Mouse (Mus musculus) lung, postnatal 0 days (tissue): ENCODE data around the gene 1700029F12Rik. TPM values are rescaled to one million over a fixed set of nuclear protein-coding genes. Genes with fewer than 3 reads are reported as not detected.

Experiments
- ATAC-seq: fragments of 200-750 bp; cut with Nextera tagmentation; 2 replicates; pipeline ENCODE4 v1.8.0; 2017; ENCODE audit warnings: moderate library complexity
- DNase-seq: peaks from one replicate; pipeline ENCODE4 v3.0.0-alpha.2; 2016; ENCODE audit warnings: low spot score
- H3K27ac ChIP-seq: fragments of 300-500 bp; sonication (generic); 2 replicates; pipeline ENCODE4 v1.5.1; 2014; ENCODE audit warnings: antibody characterized with exemption, mild to moderate bottlenecking, low read length, mixed read lengths
- H3K27me3 ChIP-seq: fragments of 300-500 bp; sonication (generic); replicated peaks from 2 replicates; pipeline ENCODE4 v1.6.1; 2014; ENCODE audit warnings: low read length, mixed read lengths; ENCODE audit not compliant: insufficient read depth
- H3K36me3 ChIP-seq: fragments of 300-500 bp; sonication (generic); 2 replicates; pipeline ENCODE4 v1.6.1; 2014; ENCODE audit warnings: low read length, mixed read lengths; ENCODE audit not compliant: insufficient read depth
- H3K4me1 ChIP-seq: fragments of 300-500 bp; sonication (generic); 2 replicates; pipeline ENCODE4 v1.6.1; 2014; ENCODE audit warnings: antibody characterized with exemption, low read depth, low read length, mixed read lengths; ENCODE audit not compliant: insufficient read depth
- H3K4me2 ChIP-seq: fragments of 300-500 bp; sonication (generic); replicated peaks from 2 replicates; pipeline ENCODE4 v1.6.1; 2014; ENCODE audit warnings: low read depth, mild to moderate bottlenecking, low read length, moderate library complexity, mixed read lengths
- H3K4me3 ChIP-seq: fragments of 300-500 bp; sonication (generic); 2 replicates; pipeline ENCODE4 v1.5.1; 2014; ENCODE audit warnings: low read depth, low read length
- H3K9ac ChIP-seq: fragments of 300-500 bp; sonication (generic); replicated peaks from 2 replicates; pipeline ENCODE4 v1.6.1; 2014; ENCODE audit warnings: low read depth, mild to moderate bottlenecking
- H3K9me3 ChIP-seq: fragments of 300-500 bp; sonication (generic); 2 replicates; pipeline ENCODE4 v1.6.1; 2016; ENCODE audit warnings: low read length, mixed read lengths
- CTCF ChIP-seq: IDR thresholded peaks from 2 replicates; pipeline ENCODE4 v1.5.1; 2016; ENCODE audit warnings: antibody characterized with exemption, mild to moderate bottlenecking
- EP300 ChIP-seq: IDR thresholded peaks from 2 replicates; pipeline ENCODE4 v1.6.1; 2016; ENCODE audit warnings: antibody characterized with exemption, mild to moderate bottlenecking, control low read depth
- WGBS: fragments of 180-500 bp; shearing (Covaris S2); extraction: QIAGEN DNeasy Blood & Tissue Kit; methylation state at CpG from one replicate; pipeline ENCODE4 v1.1.7; 2014; 5-methylcytosine and 5-hydroxymethylcytosine counted together
- polyA plus RNA-seq: library from polyadenylated mRNA; unstranded; fragments of >200 nt; fragmentation: Nextera tagmentation; extraction: Ambion mirVana; gene quantifications from 2 replicates; pipeline ENCODE4 v1.2.1, GENCODE M21; 2015

The 1700029F12Rik gene
- polyA plus RNA-seq, 1 experiment from 2014 or later = not detected

- Histone ChIP-seq H3K4me2 (no peak overlapping the region), H3K9me3 (no peaks in the 10 kb centered on the region), H3K4me1 (no peaks in the 10 kb centered on the region), H3K27me3 (no peaks in the 10 kb centered on the region), H3K27ac (no peak overlapping the region), H3K4me3 (no peak overlapping the region), H3K36me3 (no peaks in the 10 kb centered on the region), H3K9ac (no peak overlapping the region)
- ATAC-seq (no peak), DNase-seq (peak; percentile 43)
- no peak for TF ChIP-seq EP300
- TF ChIP-seq CTCF = peak; percentile 89
- 8% methylated on average over 11 of the region's 11 CpGs for WGBS
Measured at GRCm38 (mm10) chr13:97052667-97053066, 18.5 kb upstream of the 1700029F12Rik start.

GRCm38 (mm10) chr13:97051158-97051557 is 17.0 kb upstream of the 1700029F12Rik start:
- no peak overlapping the region for H3K27ac ChIP-seq
- no peak overlapping the region for H3K4me2 ChIP-seq
- no peak overlapping the region for H3K4me3 ChIP-seq
- WGBS = 58% methylated on average over 6 of the region's 6 CpGs
- no peak for TF ChIP-seq CTCF
- TF ChIP-seq EP300 = no peak
- no peaks in the 10 kb centered on the region for H3K27me3 ChIP-seq
- H3K36me3 ChIP-seq = no peaks in the 10 kb centered on the region
- no peak overlapping the region for H3K9ac ChIP-seq
- ATAC-seq = no peak
- DNase-seq = no peak
- H3K4me1 ChIP-seq = no peaks in the 10 kb centered on the region
- H3K9me3 ChIP-seq = no peaks in the 10 kb centered on the region

GRCm38 (mm10) chr13:97030075-97030474 is 4.1 kb downstream of the 1700029F12Rik start:
- Histone ChIP-seq H3K4me1 (no peaks in the 10 kb centered on the region), H3K36me3 (no peaks in the 10 kb centered on the region), H3K27me3 (no peaks in the 10 kb centered on the region), H3K4me3 (no peak overlapping the region), H3K9ac (no peak overlapping the region), H3K9me3 (no peaks in the 10 kb centered on the region), H3K27ac (no peak overlapping the region), H3K4me2 (no peak overlapping the region)
- TF ChIP-seq EP300 = no peak
- no peak for TF ChIP-seq CTCF
- DNase-seq (no peak), ATAC-seq (no peak)
- WGBS = 89% methylated on average over 13 of the region's 13 CpGs

GRCm38 (mm10) chr13:97021906-97022305 is 12.3 kb downstream of the 1700029F12Rik start:
- H3K36me3 ChIP-seq = no peaks in the 10 kb centered on the region
- H3K27me3 ChIP-seq = no peaks in the 10 kb centered on the region
- no peak overlapping the region for H3K4me3 ChIP-seq
- 30% methylated on average over 4 of the region's 4 CpGs for WGBS
- DNase-seq = no peak
- no peak overlapping the region for H3K9ac ChIP-seq
- ATAC-seq = no peak
- no peak overlapping the region for H3K27ac ChIP-seq
- H3K9me3 ChIP-seq = no peaks in the 10 kb centered on the region
- TF ChIP-seq CTCF (no peak), EP300 (no peak)
- H3K4me1 ChIP-seq = no peaks in the 10 kb centered on the region
- no peak overlapping the region for H3K4me2 ChIP-seq

GRCm38 (mm10) chr13:97020122-97020521 is 14.0 kb downstream of the 1700029F12Rik start:
- H3K36me3 ChIP-seq = no peaks in the 10 kb centered on the region
- H3K4me1 ChIP-seq = no peaks in the 10 kb centered on the region
- H3K27ac ChIP-seq = no peak overlapping the region
- no peak for TF ChIP-seq CTCF
- ATAC-seq (no peak), DNase-seq (no peak)
- no peak overlapping the region for H3K4me3 ChIP-seq
- WGBS = 71% methylated on average over 5 of the region's 5 CpGs
- H3K4me2 ChIP-seq = no peak overlapping the region
- no peaks in the 10 kb centered on the region for H3K9me3 ChIP-seq
- no peak overlapping the region for H3K9ac ChIP-seq
- H3K27me3 ChIP-seq = no peaks in the 10 kb centered on the region

GRCm38 (mm10) chr13:97017711-97018110 is 16.5 kb downstream of the 1700029F12Rik start:
- Histone ChIP-seq H3K27me3 (no peaks in the 10 kb centered on the region), H3K9ac (no peak overlapping the region), H3K4me2 (no peak overlapping the region), H3K4me1 (no peaks in the 10 kb centered on the region), H3K36me3 (no peaks in the 10 kb centered on the region), H3K9me3 (no peaks in the 10 kb centered on the region), H3K4me3 (no peak overlapping the region), H3K27ac (no peak overlapping the region)
- 72% methylated on average over 3 of the region's 3 CpGs for WGBS
- no peak for ATAC-seq
- no peak for TF ChIP-seq EP300
- TF ChIP-seq CTCF = no peak
- DNase-seq = no peak

GRCm38 (mm10) chr13:97014366-97014765 is 19.8 kb downstream of the 1700029F12Rik start:
- 71% methylated on average over 4 of the region's 4 CpGs for WGBS
- H3K9me3 ChIP-seq = no peaks in the 10 kb centered on the region
- TF ChIP-seq EP300 (no peak), CTCF (no peak)
- no peaks in the 10 kb centered on the region for H3K4me1 ChIP-seq
- no peak overlapping the region for H3K27ac ChIP-seq
- no peak for ATAC-seq
- no peak for DNase-seq
- no peaks in the 10 kb centered on the region for H3K27me3 ChIP-seq
- no peaks in the 10 kb centered on the region for H3K36me3 ChIP-seq
- no peak overlapping the region for H3K9ac ChIP-seq
- no peak overlapping the region for H3K4me3 ChIP-seq
- H3K4me2 ChIP-seq = no peak overlapping the region
